Mouse (Mus musculus): ENCODE results near the gene AF366264.
"Not testable (repeated sequence)": the region's sequence is repeated elsewhere in the genome, so short reads cannot be mapped to it uniquely, and the experiment has no call there.

AF366264 gene

DNA sequence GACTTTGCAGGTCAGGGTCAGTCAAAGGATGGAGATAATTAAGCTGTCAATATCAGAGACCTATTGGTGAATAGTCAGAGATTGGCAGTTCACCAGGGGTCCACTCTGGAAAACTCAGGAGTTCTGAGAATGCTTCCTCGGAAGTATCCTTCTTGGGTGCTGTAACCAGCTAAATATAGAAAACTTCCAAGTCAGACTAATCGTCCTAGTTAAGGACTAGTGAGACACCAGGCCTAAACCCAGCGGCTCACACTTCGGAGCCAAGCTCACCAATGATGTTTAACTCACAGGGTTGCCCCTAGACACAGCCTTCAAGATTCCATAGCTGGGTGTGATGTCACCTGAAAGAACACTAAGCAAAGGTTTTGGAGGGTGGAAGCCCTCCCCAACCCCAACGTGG is at the start of gene AF366264:
AF366264 (minus strand) TSS at position 101 of the 400 bp plus-strand sequence.
- not testable (repeated sequence) for DNase-seq

DNA sequence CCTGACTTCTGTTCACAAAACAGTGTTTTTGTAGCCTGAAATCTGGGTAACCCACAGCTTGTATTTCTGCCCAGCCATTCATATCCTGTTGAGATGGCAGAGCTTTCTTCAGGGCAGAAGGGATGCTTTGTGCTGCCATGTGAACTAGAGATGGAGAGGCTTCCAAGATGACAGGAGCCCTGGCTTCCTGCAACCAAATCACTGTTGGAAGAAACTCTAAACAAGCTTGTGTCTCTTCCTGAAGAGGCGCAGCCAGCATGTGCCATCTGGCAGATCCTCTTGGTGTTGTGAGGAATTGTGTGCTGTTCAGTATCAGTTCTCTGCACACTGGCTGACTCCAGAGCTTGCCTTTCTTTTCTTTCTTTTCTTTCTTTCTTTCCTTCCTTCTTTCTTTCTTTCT is 5.1 kb upstream of the AF366264 start:
- DNase-seq, result not testable (repeated sequence)

DNA sequence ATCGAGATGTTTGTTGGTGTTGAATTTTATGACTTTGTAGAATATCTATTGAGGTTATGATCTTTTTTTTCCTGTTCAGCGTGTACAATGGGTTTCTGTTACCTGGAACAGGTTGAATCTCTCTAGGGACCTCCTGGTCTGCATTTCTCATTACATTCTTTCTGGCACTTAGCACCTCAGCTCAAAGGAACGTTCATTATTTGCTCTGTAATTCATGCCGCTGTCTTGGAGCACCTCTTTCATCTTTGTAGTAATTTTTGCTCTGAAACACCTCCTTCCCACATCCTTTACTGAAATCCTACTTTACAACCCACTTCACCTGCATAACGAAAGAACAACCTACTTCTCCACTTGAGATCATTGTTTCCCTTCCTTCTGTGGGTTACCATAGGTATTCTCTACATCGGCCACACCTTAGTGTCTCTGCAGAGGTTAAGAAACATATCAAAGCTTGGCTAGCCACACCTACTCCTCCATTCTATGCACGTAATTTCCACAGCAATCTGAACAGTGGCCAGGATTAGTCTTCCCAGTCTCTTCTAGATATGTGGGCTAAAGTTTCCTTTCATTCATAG is 9.5 kb downstream of the AF366264 start:
- DNase-seq, result no peak

DNA sequence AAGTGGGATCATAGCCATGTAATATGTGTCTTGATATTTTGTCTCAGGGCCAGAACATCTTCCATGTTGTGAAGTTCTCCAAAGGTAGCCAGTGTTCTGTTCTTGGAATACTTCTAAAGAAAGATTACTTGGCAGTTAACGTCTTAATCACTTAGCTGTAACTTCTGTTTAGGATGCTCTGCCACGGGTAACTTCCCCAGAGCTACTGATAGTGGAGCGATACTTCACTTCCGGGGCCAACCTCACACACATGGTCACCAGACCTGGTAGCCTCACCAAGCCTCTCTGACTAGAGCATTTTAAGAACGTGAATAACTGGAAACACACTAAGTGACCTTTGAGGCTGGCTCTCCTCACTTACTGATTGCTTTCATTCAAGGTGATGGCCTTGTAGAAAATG is 38.6 kb downstream of the AF366264 start:
- DNase-seq, result no peak

DNA sequence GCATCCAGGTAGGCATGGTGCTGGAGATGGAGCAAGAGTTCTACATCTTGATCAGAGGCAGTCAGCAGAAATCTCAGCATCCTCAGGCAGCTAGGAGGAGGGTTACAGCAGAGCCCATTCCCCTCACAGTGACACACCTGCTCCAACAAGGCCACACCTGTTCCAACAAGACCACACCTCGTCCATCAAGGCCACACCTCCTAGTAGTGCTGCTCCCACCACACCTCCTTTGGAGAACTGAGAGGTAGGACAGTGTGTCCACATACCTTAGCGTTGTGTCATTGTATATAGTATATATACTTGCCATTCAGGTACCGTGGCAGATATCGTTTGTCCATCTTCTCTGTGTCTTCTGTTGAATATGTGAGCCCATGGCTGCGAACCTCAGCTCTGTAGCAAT is 40.5 kb downstream of the AF366264 start:
- DNase-seq, result no peak

DNA sequence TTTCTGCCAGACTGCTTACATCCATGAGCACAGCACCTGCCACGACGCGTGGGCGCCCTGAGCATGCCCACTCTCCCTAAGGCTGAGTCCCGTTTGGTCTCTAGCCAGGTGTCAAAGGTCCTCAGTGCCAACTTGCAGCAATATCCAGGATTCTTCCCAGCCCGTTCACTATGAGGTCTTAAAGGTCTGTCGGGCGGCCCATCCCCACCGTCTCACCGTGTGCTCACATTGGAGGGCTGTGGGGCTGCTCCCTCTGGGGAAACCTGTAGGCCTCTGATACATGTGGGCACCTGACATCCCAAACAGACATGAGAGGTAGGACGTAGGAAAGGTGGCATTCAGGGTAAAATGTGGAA is 44.5 kb downstream of the AF366264 start:
- DNase-seq, result no peak

DNA sequence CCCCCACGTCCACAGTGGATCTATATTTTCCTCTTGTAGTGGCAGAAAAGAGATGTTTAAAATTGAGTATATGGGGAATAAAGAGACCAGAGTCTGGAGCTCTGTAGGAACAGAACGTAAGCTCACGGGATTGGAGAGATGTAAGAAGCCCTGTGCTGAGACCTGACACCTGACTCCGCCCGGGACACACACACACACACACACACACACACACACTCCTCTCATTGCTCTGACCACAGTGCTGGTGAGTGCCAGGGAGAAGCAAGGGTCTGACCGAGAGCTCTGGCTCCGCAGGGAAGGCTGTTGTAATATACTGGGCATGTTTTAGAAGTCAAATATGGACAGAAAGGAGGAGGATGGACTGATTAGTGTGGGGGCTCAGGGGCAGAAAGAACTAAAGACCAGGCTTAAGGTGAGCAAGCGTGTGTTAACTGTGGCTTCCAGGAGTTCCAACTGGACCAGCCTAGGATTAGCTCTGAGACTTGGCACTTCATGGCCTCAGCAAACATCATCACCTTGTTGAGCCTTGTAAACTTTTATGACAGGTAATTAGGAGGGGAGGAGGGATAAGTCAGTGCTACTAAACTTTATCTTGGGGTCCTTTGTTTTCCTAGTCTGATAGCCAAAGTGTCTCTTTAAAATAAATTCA is 45.0 kb downstream of the AF366264 start:
- no peak for DNase-seq

DNA sequence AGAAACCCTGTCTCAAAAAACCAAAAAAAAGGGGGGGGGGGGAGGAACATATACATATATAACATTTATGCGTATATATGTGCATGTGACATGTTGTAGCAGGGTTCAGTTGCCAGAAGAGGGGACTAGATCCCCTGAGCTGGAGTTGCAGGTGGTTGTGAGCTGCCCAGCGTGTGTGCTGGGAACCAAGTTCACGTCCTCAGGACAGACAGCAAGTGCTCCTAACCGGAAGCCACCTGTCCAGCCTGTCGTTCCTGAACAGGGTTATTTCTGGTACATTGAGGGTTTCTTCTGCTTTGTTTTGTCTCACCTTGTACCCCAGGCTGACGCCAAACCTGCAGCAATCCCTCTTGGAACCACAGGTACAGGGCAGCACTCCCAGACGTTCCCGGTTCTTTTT is 48.6 kb downstream of the AF366264 start:
- DNase-seq, result no peak

DNA sequence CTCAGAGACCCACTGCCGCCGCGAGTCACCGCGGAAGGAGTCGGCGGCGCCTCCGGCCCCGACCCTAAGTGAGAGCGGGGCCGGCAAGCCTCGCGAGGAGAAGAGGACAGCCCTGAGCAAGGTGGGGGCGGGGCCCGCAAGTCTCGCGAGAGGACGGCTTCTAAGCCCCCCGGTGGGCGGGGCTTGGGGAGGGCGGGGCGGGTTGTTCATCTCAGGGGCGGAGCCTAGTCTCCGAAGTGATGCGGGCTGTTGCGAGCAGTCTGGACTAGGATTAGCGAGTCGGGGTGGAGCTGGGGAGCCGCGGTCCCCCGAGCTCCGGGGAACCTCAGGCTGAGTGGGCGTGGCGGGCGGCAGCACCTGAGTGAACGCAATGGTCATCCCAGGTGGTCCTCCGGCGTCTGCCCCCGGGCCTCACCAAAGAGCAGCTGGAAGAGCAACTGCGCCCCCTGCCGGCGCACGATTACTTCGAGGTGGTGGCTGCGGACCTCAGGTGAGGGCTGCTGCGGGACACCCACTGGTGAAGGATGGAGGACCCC is 52.4 kb downstream of the AF366264 start:
- peak; percentile 93 for DNase-seq

DNA sequence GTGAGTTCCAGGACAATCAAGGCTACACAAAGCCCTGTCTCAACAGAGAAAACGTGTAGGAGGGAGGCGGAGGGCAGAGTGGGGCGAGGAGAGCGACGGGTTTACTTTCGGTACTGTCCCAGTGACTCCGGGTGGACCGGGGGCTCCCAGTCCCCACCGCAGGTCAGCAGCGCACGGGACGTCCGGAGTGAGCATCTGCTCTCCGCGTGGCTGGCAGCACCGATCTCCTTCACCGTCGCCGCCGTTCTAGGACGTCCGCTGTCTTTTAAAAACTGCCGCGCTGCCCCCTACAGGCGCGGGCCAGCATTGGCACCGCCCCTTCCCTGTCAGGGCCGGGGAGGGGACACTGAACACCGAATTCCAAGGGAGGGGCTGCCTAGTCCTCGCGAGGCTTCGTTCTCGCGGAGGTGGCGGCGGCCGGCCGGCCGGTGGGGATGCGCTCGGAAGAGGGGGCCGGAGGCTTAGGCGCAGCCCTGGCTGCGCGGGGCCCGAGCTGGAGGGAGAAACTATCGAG is 52.9 kb downstream of the AF366264 start, which contains the start of gene Upf3a:
Upf3a (plus strand) TSS at position 366 of the 514 bp plus-strand sequence.
- peak; percentile 89 for DNase-seq
